Mouse (Mus musculus) embryonic fibroblast, embryonic 13.5 days (primary cell): Measurements from ENCODE around the gene Negr1.

Experiments
- CTCF ChIP-seq: IDR thresholded peaks from 2 replicates; pipeline ENCODE4 v1.5.1; 2011; ENCODE audit warnings: mild to moderate bottlenecking, control low read depth, low read length, moderate library complexity, borderline replicate concordance; ENCODE audit not compliant: insufficient read depth
- POLR2A ChIP-seq: IDR thresholded peaks from 2 replicates; pipeline ENCODE4 v1.6.1; 2011; ENCODE audit warnings: low read depth, mild to moderate bottlenecking, control low read depth, low read length, moderate library complexity

DNA sequence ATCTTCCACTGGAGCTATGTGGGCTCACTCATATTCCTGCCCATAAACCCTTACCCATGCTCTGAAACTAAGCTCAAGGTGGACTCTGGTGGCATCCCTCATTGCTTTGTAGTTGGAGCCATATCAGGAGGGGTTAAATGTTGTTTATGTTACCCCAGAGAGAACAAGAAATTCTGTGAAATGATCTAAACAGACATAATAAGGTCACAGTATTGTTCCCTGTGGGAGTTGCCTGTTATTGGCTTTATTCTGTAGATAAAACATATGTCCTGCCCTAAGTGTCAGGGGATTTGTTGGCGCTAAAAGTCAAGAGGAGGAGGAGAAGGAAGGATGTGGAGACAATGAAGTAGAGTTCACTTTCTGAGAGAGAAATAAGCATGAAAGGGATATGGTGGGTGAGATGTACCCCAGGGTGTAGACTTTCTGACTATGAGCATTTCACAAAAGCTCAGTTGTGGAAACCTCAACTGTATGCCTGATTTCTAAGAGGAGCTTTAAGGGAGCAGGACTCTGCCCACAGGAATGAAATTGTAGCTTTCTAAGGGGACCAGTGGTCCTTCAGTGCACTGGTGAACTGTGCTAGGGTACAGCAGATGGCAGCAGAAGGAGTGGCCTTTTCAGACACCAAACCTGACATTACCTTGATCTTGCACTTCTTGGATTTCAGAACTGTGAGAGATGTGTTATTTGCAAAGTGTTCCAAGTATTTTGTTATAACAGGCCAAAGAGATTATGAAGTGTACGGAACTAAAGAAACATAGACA lies 368.3 kb downstream of the Negr1 start:
- no peak for TF ChIP-seq POLR2A
- TF ChIP-seq CTCF: no peak
